Mouse (Mus musculus): ENCODE data around the gene Ly6g5b. TPM values are rescaled to one million over a fixed set of nuclear protein-coding genes. Genes with fewer than 3 reads are reported as not detected.

Ly6g5b gene
- polyA plus RNA-seq, 1 experiment: 1.3 TPM

DNA sequence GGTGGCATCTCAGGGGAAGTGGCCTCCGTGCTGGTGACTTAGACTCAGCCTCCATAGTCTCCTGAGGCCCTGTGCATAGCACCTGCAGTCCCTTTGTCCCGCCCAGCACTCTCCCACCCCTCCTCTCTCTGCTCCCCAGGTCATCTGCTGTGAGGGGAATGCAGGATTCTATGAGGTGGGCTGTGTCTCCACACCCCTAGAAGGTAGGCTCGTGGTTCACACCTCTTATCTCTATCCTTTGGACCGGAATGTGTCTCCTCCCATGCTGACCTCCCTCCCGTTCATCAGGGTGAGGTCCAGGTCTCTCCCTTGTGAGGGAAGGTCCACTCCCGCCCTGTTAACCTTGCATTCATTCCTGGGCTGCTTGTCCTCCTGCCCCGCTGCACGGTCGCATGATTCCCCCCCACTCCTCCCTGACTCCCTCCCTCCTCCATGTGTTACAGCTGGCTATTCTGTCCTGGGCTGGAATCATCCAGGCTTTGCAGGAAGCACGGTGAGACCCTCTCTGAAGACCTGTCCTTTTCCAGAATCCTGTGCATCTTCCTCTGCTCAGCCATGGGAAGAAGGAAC is 14.9 kb downstream of the Ly6g5b start:
- TF ChIP-seq POLR2A (IDR thresholded peaks at IDR 0.05; ENCODE audit: extremely low read depth, insufficient read depth, low read length) (no peak), CTCF (IDR thresholded peaks at IDR 0.05; ENCODE audit: extremely low read depth, insufficient read depth, low read length) (no peak)
- Histone ChIP-seq H3K27ac (ENCODE audit: insufficient read depth, low read length) (no peak overlapping the region), H3K4me3 (ENCODE audit: insufficient read depth, low read length) (no peak overlapping the region), H3K4me1 (ENCODE audit: control insufficient read depth, insufficient read depth, low read length) (no peaks in the 10 kb centered on the region; the same call in 1 of the 2 replicates)

GRCm38 (mm10) chr17:35097164-35097655 is 18.0 kb downstream of the Ly6g5b start:
- Histone ChIP-seq H3K4me3 (ENCODE audit: insufficient read depth, low read length) (no peak overlapping the region), H3K27ac (ENCODE audit: insufficient read depth, low read length) (no peak overlapping the region), H3K4me1 (ENCODE audit: control insufficient read depth, insufficient read depth, low read length) (no peaks in the 10 kb centered on the region; the same call in 1 of the 2 replicates)
- no peak for TF ChIP-seq CTCF (IDR thresholded peaks at IDR 0.05; ENCODE audit: extremely low read depth, insufficient read depth, low read length)
- no peak for TF ChIP-seq POLR2A (IDR thresholded peaks at IDR 0.05; ENCODE audit: extremely low read depth, insufficient read depth, low read length)

DNA sequence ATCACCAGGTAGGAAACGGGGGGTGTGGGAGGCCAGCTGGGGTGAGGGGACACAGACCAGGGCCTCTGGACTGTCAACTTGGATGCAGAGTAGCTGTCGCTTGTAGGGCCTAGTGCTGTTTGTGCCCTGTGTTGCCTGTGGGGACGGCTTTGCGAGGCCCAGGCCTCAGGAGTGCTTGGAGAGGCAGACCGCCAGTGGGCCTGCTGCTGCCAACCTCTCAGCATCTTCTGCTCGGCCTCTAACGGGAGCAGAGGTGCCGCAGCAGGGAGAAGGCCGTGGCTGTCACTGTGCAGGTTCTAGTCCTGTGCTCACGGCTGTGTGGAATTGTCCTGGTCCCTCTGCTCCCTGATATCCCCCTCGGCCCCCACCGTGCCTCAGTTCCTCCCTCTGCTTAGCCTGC is 18.6 kb downstream of the Ly6g5b start:
- Histone ChIP-seq H3K4me3 (ENCODE audit: insufficient read depth, low read length) (no peak overlapping the region), H3K4me1 (ENCODE audit: control insufficient read depth, insufficient read depth, low read length) (no peaks in the 10 kb centered on the region; the same call in 1 of the 2 replicates), H3K27ac (ENCODE audit: insufficient read depth, low read length) (no peak overlapping the region)
- TF ChIP-seq CTCF (IDR thresholded peaks at IDR 0.05; ENCODE audit: extremely low read depth, insufficient read depth, low read length): no peak
- no peak for TF ChIP-seq POLR2A (IDR thresholded peaks at IDR 0.05; ENCODE audit: extremely low read depth, insufficient read depth, low read length)

DNA sequence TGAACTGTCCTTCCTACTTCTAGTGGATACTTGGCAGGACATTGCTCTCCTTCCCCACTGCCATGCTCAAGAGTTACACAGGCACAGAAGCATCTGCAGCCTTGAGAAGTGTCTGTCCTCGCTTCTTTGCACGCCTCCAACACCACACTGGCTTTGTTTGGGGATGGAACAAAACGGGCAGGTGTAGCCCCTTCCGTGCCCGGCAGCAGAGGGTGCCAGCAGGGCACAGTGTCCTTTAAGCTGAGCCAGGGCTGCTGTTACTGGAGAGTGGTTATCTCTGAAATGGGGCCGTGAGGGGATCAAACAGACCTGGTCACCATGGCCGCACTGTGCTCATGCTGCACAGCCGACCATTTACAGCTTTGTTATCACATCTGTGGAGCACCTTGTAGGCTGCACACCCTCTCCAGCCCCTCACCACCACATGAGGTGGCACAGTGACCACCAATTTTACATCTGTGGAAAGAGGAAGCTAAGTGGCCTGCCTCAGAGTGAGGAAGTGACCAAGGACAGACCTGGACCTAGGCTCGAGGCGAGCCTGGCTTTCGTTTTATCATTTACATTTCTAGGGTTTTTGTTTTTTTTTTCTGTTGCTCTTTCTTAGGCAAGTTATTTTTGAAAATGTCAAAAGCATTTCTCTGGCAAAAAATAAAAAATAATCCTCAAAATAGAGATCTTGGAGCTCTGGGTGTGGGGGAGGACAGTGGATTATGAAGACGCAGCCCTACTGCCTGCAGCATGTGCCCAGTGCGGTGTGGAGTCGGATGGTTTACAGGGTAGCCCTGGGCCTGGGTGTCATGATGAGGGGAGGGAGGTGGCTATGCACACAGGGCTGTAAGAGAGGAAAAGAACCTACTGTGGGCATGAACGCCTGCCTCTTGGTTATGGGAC is 20.5 kb downstream of the Ly6g5b start:
- Histone ChIP-seq H3K27ac (ENCODE audit: insufficient read depth, low read length) (peak overlapping the region; percentile 17; the same call in 1 of the 2 replicates), H3K4me1 (ENCODE audit: control insufficient read depth, insufficient read depth, low read length) (no peaks in the 10 kb centered on the region; the same call in 1 of the 2 replicates), H3K4me3 (ENCODE audit: insufficient read depth, low read length) (no peak overlapping the region)
- no peak for TF ChIP-seq CTCF (IDR thresholded peaks at IDR 0.05; ENCODE audit: extremely low read depth, insufficient read depth, low read length)
- TF ChIP-seq POLR2A (IDR thresholded peaks at IDR 0.05; ENCODE audit: extremely low read depth, insufficient read depth, low read length): no peak

DNA sequence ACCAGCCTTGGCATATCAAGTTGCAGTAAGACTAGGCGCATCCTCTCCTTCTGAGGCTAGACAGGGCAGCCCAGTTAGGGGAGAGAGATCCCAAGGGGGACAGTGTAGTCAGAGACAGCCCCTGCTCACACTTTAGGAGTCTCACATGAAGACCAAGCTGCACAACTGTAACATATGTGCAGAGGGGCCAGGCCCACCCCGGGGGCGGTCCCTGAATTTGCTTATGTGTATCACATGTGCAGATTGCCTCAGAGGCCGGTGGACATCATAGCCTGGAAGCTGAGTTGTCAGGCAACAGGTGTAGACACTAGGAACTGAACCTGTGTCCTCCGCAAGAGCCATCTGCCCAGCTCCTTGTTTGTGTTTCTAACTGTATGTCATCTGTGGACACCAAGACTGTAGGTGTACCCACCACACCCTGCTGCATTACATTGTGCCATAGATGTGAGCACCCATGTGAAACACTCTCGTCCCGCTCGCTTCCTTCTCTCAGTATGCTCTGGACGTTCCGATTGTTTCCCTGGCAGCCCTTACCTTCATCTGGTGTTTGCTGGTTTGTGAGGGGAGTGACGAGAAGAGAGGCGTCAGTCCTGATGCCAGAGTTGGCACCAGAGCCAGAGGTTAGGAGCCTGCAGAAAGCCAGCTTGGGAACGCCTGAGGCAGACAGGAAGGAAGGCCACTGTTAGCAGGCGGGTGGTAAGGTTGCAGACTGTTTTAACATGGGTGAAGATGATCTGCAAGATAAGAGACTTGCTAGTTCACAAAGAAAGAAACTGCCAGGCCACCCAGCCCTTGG is 22.6 kb downstream of the Ly6g5b start:
- H3K4me1 ChIP-seq (ENCODE audit: control insufficient read depth, insufficient read depth, low read length): no peaks in the 10 kb centered on the region; the same call in 1 of the 2 replicates
- TF ChIP-seq POLR2A (IDR thresholded peaks at IDR 0.05; ENCODE audit: extremely low read depth, insufficient read depth, low read length) (no peak), CTCF (IDR thresholded peaks at IDR 0.05; ENCODE audit: extremely low read depth, insufficient read depth, low read length) (no peak)
- H3K27ac ChIP-seq (ENCODE audit: insufficient read depth, low read length): no peak overlapping the region
- H3K4me3 ChIP-seq (ENCODE audit: insufficient read depth, low read length): no peak overlapping the region

DNA sequence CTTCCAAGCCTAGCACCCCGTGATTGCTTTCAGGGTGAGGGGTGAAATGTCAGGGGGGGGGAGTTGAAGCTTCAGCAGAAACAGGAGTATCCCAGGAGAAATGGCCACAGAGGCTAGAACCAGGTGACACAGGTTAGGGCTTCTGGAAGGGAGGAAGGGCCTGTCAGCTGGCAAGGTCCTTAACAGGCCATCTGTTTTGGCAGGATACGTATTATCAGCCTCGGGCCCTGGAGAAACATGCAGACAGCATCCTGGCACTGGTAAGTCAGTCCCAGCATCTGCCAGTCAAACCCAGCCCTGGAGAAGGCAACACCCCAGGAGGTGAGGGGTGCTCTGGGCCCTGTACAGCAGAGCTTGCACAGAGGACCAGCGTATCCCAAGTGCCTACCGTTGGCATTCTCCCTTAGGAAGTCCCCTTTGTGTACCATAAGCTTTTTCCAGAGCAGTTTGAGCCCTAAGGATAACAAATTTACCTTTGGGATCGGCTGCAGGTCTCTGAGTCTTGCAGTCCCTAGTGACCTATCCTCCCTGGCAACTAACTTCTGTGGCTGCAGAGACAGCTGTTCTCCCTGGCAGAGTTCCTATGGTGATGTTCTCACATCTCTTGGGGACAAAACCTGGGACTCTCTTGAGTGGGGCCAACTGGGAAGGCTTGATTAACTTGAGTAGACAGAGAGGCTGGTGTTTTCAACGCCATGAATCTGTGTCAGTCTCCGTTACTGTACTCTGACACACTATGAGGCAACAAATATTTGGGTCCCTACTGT is 24.9 kb downstream of the Ly6g5b start:
- TF ChIP-seq CTCF (IDR thresholded peaks at IDR 0.05; ENCODE audit: extremely low read depth, insufficient read depth, low read length) (no peak), POLR2A (IDR thresholded peaks at IDR 0.05; ENCODE audit: extremely low read depth, insufficient read depth, low read length) (no peak)
- Histone ChIP-seq H3K4me3 (ENCODE audit: insufficient read depth, low read length) (peak overlapping the region; percentile 62), H3K27ac (ENCODE audit: insufficient read depth, low read length) (no peak overlapping the region), H3K4me1 (ENCODE audit: control insufficient read depth, insufficient read depth, low read length) (no peaks in the 10 kb centered on the region; the same call in 1 of the 2 replicates)

DNA sequence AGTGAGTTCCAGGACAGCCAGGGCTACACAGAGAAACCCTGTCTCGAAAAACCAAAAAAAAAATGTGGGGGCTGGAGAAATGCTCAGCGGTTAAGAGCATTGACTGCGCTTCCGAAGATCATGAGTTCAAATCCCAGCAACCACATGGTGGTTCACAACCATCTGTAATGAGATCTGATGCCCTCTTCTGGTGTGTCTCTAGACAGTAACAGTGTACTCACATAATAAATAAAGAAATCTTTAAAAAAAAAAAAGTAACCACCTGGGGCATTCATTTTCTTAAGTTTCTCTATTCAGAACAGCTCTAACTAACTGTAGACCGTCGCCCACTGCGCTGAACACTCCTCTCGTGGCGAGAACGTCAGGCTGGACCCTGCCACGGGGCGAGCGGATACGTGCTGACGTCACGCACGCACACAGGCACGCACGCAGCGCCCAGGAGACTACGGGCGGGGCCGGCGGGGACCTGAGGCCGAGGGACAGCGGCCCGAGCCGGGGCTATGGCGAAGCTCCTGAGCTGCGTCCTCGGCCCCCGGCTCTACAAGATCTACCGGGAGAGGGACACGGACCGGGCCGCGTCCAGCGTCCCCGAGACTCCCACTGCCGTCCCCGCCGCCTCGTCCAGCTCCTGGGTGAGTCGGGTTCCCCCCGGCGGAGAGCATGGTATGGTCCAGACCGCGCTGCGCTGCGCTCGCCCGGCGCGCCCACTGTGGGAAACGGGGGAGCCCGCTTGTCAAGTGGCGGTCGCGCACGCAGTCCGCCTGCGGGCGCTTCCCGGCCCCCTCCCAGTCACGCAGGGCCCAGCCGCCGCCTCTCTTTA is 26.2 kb downstream of the Ly6g5b start, which contains the start of gene Abhd16a:
TSS of gene Abhd16a (plus strand) at position 439 of the 820 bp plus-strand sequence.
- no peak for TF ChIP-seq CTCF (IDR thresholded peaks at IDR 0.05; ENCODE audit: extremely low read depth, insufficient read depth, low read length)
- TF ChIP-seq POLR2A (IDR thresholded peaks at IDR 0.05; ENCODE audit: extremely low read depth, insufficient read depth, low read length): peak; percentile 78; the same call in 1 of the 2 replicates
- peak within 1 kb of the TSS; percentile 62 for H3K4me3 ChIP-seq (ENCODE audit: insufficient read depth, low read length)
- H3K27ac ChIP-seq (ENCODE audit: insufficient read depth, low read length): peak within 1 kb of the TSS; percentile 99
- no peaks in the 10 kb centered on the region; the same call in 1 of the 2 replicates for H3K4me1 ChIP-seq (ENCODE audit: control insufficient read depth, insufficient read depth, low read length)

DNA sequence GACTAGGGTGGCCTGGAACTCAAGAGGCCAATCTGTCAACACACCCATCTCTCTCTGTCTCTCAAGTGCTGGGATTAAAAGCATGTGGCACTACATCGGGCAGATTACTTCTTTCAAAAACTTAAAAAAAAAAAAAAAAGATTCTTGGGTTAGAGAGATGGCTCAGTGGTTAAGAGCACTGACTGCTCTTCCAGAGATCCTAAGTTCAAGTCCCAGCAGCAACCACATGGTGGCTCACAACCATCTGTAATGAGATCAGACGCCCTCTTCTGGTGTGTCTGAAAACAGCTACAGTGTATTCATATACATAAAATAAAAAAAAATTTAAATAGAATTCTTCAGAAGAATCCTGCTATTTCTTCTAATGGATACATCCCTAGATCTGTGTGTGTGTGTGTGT is 27.1 kb downstream of the Ly6g5b start:
- no peaks in the 10 kb centered on the region; the same call in 1 of the 2 replicates for H3K4me1 ChIP-seq (ENCODE audit: control insufficient read depth, insufficient read depth, low read length)
- H3K27ac ChIP-seq (ENCODE audit: insufficient read depth, low read length): no peak overlapping the region
- no peak overlapping the region for H3K4me3 ChIP-seq (ENCODE audit: insufficient read depth, low read length)
- no peak for TF ChIP-seq POLR2A (IDR thresholded peaks at IDR 0.05; ENCODE audit: extremely low read depth, insufficient read depth, low read length)
- no peak for TF ChIP-seq CTCF (IDR thresholded peaks at IDR 0.05; ENCODE audit: extremely low read depth, insufficient read depth, low read length)
